Mouse (Mus musculus) spleen, adult 2 months (tissue): ENCODE measurements around the gene P2ry12. TPM values are rescaled to one million over a fixed set of nuclear protein-coding genes. Genes with fewer than 3 reads are reported as not detected.

Experiments used
- DNase-seq, 2 experiments: peaks; one replicate each; pipeline versions ENCODE4 v3.0.0 to v3.0.0-alpha.2; 2012 to 2021; ENCODE audit warnings: low spot score in 2 of 2, low read depth in 1 of 2
- H3K27ac ChIP-seq: fragments of 200-500 bp; 2 replicates; pipeline ENCODE4 v1.5.1; 2012; ENCODE audit warnings: low read length, inconsistent platforms; ENCODE audit not compliant: insufficient read depth
- H3K27me3 ChIP-seq: fragments of 200-500 bp; 2 replicates; pipeline ENCODE4 v1.6.1; 2012; ENCODE audit warnings: mild to moderate bottlenecking, moderate library complexity, low read length, inconsistent platforms; ENCODE audit not compliant: control insufficient read depth, insufficient read depth
- H3K36me3 ChIP-seq: fragments of 200-500 bp; 2 replicates; pipeline ENCODE4 v1.6.1; 2012; ENCODE audit warnings: mild to moderate bottlenecking, low read length, inconsistent platforms; ENCODE audit not compliant: control insufficient read depth, insufficient read depth
- H3K4me1 ChIP-seq: fragments of 200-500 bp; 2 replicates; pipeline ENCODE4 v1.6.1; 2011; ENCODE audit warnings: inconsistent platforms; ENCODE audit not compliant: control insufficient read depth, insufficient read depth, insufficient read length
- H3K4me3 ChIP-seq: fragments of 200-500 bp; 2 replicates; pipeline ENCODE4 v1.5.1; 2011; ENCODE audit warnings: mild to moderate bottlenecking, inconsistent platforms; ENCODE audit not compliant: insufficient read depth, insufficient read length; ENCODE audit errors: extremely low read depth
- CTCF ChIP-seq: fragments of 200-500 bp; IDR thresholded peaks from 2 replicates; pipeline ENCODE4 v1.5.1; 2011; ENCODE audit warnings: mild to moderate bottlenecking, inconsistent platforms; ENCODE audit not compliant: insufficient read depth, insufficient read length, insufficient replicate concordance; ENCODE audit errors: extremely low read depth
- POLR2A ChIP-seq: fragments of 200-500 bp; IDR thresholded peaks from 2 replicates; pipeline ENCODE4 v1.6.1; 2011; ENCODE audit warnings: low read depth, low read length, inconsistent platforms
- WGBS: fragments of 180-500 bp; shearing (Covaris S2); methylation state at CpG from one replicate; pipeline ENCODE4 v1.1.7; 2018; 5-methylcytosine and 5-hydroxymethylcytosine counted together
- polyA plus RNA-seq: library from polyadenylated mRNA; depleted of rRNA; stranded (reverse); fragments of >200 nt; gene quantifications from 2 replicates; pipeline ENCODE4 v1.2.3, GENCODE M21; 2012

Gene P2ry12
- polyA plus RNA-seq, 1 experiment, result 18.6 TPM

DNA sequence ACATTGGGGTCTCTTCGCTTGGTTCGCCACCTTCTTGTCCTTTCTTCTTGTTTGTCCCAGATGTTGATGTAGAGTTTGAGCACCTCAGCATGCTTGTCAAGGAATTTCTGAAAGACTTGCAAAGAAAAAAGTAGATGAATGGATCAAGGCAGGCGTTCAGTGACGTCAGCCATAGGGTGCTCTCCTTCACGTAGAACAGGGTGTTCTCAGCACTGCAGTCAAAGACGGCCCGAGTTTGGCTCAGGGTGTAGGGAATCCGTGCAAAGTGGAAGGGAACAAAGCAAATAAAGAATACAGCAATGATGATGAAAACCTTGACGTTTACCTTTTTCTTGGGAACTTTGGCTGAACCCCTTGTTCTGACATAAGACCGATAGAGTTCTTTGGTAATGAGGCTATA is 45.5 kb downstream of the P2ry12 start:
- H3K36me3 ChIP-seq, result no peaks in the 10 kb centered on the region
- H3K27ac ChIP-seq, result no peak overlapping the region
- H3K27me3 ChIP-seq, result no peaks in the 10 kb centered on the region
- no peak for DNase-seq
- no peak overlapping the region for H3K4me3 ChIP-seq
- 94% methylated on average over 10 of the region's 10 CpGs for WGBS
- TF ChIP-seq POLR2A, result no peak
- no peak for TF ChIP-seq CTCF
- no peaks in the 10 kb centered on the region; the same call in none of the 2 replicates for H3K4me1 ChIP-seq

DNA sequence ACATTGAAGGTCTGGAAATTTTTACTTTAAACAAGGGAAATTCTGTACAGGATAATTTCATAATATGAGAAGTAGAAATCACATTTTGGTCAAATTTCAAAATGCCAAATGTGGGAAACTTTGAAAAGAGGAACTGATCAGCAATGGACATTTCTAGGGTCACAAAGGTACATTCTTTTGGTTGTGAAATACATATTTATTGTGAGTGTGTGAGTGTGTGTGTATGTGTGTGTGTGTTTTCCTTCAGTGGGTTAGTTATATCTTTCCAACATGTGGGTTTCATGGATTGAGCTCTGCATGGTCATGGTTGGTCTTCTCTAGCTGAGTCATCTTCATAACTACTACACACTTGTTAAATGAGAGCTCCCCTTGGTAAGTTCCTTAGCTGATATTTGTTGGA is 50.3 kb downstream of the P2ry12 start:
- no peak for DNase-seq
- H3K36me3 ChIP-seq, result no peaks in the 10 kb centered on the region
- no peak overlapping the region for H3K4me3 ChIP-seq
- H3K27ac ChIP-seq, result no peak overlapping the region; the same call in 1 of the 2 replicates
- no peaks in the 10 kb centered on the region for H3K27me3 ChIP-seq
- H3K4me1 ChIP-seq, result peaks cover 8% of the 10 kb centered on the region; the same call in 1 of the 2 replicates
- TF ChIP-seq POLR2A (no peak), CTCF (no peak)

DNA sequence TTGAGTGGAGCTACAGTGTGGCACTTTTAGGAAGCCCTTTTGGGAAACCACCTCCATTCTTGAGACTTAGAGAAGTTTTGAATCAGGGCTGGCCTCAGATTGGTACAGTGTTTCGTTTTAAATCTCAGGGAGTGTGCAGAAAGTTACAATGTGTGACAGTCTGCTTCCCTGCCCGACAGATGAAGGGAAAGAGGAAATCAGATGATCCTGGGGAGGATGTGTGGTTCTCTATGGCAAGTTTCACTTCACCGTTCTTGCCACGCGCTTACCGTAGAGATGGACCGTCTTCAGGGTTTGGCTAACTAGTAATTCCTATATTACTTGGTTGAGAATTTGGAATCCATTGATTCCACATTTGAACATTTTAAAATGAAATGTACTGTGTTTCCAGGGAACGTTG is 50.9 kb downstream of the P2ry12 start:
- H3K27ac ChIP-seq, result no peak overlapping the region; the same call in 1 of the 2 replicates
- H3K4me1 ChIP-seq, result peaks cover 8% of the 10 kb centered on the region; the same call in 1 of the 2 replicates
- TF ChIP-seq POLR2A (no peak), CTCF (no peak)
- DNase-seq, result peak in 1 of 2 experiments; percentile 21
- no peaks in the 10 kb centered on the region for H3K36me3 ChIP-seq
- no peaks in the 10 kb centered on the region for H3K27me3 ChIP-seq
- 28% methylated on average over 8 of the region's 8 CpGs for WGBS
- H3K4me3 ChIP-seq, result no peak overlapping the region

DNA sequence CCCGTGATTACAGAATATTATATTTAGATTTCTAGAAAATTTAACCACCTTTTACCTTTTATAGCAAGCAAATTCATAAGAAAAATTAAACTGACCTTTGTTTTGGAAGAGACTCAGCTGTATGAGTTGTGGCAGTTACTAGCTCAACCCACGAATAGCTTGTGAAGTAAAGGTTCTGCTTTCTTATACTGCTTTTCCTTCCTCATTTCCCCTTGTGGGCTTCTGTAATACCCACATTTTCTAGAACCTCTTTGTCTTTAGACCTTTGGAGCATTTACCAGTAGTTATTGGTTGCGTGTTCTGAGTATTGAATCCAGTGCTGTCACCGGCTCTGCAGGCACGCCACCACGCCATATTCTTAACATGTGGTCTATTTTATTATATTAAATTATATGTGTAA is 51.9 kb downstream of the P2ry12 start, which contains the start of gene P2ry13:
Gene P2ry13, minus strand, starts transcription at position 156 of the 400 bp plus-strand sequence.
- peak within 1 kb of the TSS; percentile 17 for H3K27ac ChIP-seq
- H3K36me3 ChIP-seq, result no peaks in the 10 kb centered on the region
- no peak for DNase-seq
- WGBS, result 30% methylated on average over 6 of the region's 6 CpGs
- peaks cover 11% of the 10 kb centered on the region; the same call in 1 of the 2 replicates for H3K4me1 ChIP-seq
- TF ChIP-seq POLR2A (no peak), CTCF (no peak)
- no peak within 1 kb of the TSS; the same call in 1 of the 2 replicates for H3K4me3 ChIP-seq
- H3K27me3 ChIP-seq, result no peaks in the 10 kb centered on the region

DNA sequence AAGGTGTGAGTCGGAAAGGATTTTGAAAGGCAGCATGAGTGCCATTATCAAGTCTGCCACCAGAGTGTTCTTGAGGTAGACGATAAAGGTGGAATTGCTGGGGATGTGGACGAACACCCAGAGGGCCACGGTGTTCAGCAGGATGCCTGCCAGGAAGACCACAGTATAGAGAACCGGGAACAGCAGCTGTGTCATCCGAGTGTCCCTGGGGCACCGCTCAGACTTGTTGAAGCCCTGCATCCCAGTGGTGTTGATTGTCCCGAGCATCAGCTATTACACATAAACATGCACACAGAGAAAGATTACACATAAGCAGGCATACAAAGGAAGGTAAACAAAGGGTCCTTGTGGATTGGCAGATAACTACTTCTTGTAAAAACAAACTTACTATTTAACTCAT is 52.6 kb downstream of the P2ry12 start:
- Histone ChIP-seq H3K36me3 (no peaks in the 10 kb centered on the region), H3K4me3 (no peak overlapping the region; the same call in 1 of the 2 replicates), H3K4me1 (peaks cover 13% of the 10 kb centered on the region; the same call in 1 of the 2 replicates), H3K27me3 (no peaks in the 10 kb centered on the region), H3K27ac (peak overlapping the region; percentile 17)
- TF ChIP-seq POLR2A, result no peak
- TF ChIP-seq CTCF, result no peak
- no peak for DNase-seq
- WGBS, result 59% methylated on average over 8 of the region's 8 CpGs

DNA sequence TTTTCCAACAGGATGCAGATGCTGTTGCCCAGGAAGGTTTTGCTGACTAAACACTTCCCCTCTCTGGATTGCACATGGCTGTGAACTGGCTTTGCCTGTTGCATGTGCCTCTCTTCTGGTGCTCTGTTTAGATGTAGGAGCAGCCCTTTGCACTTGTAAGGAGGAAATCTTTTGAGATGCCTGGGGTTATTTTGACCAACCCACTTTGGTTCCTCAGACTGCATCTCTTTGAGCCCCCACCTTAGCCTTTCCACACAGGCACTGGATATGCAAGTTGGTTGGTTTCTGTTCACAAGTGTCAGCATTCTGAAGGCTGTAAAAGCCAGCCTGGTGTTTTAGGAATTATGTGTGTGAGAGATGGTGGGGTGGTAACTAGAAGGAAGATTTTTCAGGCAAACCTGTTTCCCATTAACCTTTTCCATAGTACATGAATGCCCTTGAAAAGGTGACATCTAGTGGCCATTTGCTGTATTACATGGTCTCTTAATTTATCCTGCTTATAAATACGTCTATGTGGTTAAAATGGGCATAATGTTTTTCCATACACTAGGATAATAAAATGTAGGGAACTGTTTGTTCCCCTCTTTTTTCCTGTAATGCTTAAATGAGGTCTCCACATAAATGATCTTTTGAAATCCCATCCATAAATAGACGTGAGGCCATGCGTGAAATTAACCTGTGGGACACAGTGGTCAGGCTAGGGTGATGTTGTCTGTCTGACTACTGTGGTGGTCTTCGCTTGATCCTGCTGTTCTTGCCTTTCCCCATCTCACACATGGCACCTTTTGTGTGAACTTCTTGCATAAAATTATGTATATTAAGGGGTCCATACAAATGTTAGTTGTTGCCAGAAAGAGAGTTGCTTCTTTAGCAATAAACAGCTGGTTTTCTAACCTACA is 53.8 kb downstream of the P2ry12 start:
- peaks cover 18% of the 10 kb centered on the region; the same call in 1 of the 2 replicates for H3K4me1 ChIP-seq
- WGBS, result 65% methylated on average over 4 of the region's 4 CpGs

More for the DNA sequence above, 53.8 kb downstream of the P2ry12 start:
- no peaks in the 10 kb centered on the region for H3K27me3 ChIP-seq
- H3K36me3 ChIP-seq, result no peaks in the 10 kb centered on the region
- TF ChIP-seq POLR2A (no peak), CTCF (no peak)
- H3K4me3 ChIP-seq, result no peak overlapping the region
- H3K27ac ChIP-seq, result no peak overlapping the region
- DNase-seq, result no peak
